Mouse (Mus musculus): ENCODE results near the gene Slc4a1. TPM values are rescaled to one million over a fixed set of nuclear protein-coding genes. Genes with fewer than 3 reads are reported as not detected.
"Not testable (repeated sequence)": the region's sequence is repeated elsewhere in the genome, so short reads cannot be mapped to it uniquely, and the experiment has no call there.

Slc4a1 gene
- 0.33 and 1.1 TPM in 2 replicates for total RNA-seq (2014; rRNA removed)
- polyA plus RNA-seq (2015; fragmentation: Nextera tagmentation; extraction: Ambion mirVana) = 0.27 and 0.42 TPM in 2 replicates

DNA sequence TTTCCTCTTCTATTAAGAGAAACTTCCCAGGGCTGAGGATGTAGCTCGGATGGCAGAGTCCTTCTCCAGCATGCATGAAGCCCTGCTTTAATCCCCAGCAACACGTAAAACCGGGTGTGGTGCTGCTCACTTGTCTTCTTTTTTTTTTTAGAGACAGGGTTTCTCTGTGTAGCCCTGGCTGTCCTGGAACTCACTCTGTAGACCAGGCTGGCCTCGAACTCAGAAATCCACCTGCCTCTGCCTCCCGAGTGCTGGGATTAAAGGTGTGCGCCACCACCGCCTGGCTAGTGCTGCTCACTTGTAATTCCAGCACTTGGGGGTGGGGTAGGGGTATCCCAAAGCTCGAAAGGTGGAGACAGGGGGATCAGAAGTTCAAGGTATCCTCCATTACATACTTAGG is at the start of gene Slc4a1:
Gene Slc4a1 (minus strand): TSS at position 101 of the 400 bp plus-strand sequence.
- not testable (repeated sequence) for H3K9me3 ChIP-seq (ENCODE audit: low read length); H3K4me3 ChIP-seq (ENCODE audit: low read depth, low read length); H3K27ac ChIP-seq (ENCODE audit: low read depth, low read length); DNase-seq (ENCODE audit: low spot score); H3K36me3 ChIP-seq (ENCODE audit: insufficient read depth, low read length); ATAC-seq (ENCODE audit: low FRiP score); H3K9ac ChIP-seq (replicated peaks; ENCODE audit: low read length, poor library complexity, severe bottlenecking); H3K27me3 ChIP-seq (ENCODE audit: insufficient read depth, low read length); H3K4me2 ChIP-seq (ENCODE audit: low read depth, low read length, poor library complexity, severe bottlenecking); H3K4me1 ChIP-seq (ENCODE audit: insufficient read depth, low read length)
- WGBS = 84% methylated on average over 7 of the region's 8 CpGs

DNA sequence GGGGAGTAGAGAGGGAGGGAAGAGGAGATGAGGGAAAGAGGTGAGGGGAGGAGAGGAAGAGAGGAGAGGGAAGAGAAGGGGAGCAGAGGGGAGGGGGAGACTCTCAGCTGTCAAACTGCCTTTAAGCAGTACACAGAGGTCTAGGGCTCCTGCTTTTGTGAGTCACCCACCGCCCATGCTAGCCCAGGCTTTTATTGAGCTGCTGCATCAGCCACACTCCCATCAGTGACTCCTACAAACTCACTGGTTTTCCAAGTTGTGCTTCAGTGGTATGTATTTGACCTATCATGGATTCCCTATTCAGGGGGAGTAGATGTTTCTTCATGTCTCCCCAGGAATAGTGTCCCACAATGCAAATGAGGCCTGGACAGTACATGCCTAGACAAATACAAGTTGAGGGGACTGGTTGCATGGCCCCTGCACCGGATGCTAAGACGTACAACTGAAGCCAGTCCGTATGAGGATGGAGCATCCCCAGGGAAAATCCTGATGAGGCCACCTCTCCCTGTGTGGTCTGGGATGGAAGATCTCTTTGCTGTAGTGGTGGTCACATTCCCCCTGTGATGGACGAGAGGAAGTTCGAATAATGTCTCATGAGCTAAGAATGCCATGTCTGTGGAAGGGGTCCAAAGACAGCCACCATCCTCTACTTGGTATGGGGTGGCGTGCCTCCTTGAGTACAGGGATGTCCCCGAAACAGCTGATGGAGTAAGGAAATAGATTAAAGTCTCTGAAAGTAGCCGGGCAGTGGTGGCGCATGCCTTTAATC is 49.2 kb upstream of the Slc4a1 start:
- no peak for TF ChIP-seq CTCF (IDR thresholded peaks at IDR 0.05)
- no peak for DNase-seq (ENCODE audit: low spot score)
- Histone ChIP-seq H3K27ac (ENCODE audit: low read depth, low read length) (no peak overlapping the region), H3K36me3 (ENCODE audit: insufficient read depth, low read length) (no peaks in the 10 kb centered on the region), H3K9me3 (ENCODE audit: low read length) (no peaks in the 10 kb centered on the region), H3K4me2 (ENCODE audit: low read depth, low read length, poor library complexity, severe bottlenecking) (no peak overlapping the region), H3K27me3 (ENCODE audit: insufficient read depth, low read length) (no peaks in the 10 kb centered on the region), H3K4me1 (ENCODE audit: insufficient read depth, low read length) (no peaks in the 10 kb centered on the region), H3K9ac (replicated peaks; ENCODE audit: low read length, poor library complexity, severe bottlenecking) (no peak overlapping the region), H3K4me3 (ENCODE audit: low read depth, low read length) (no peak overlapping the region)
- ATAC-seq (ENCODE audit: low FRiP score) = no peak
- WGBS = 75% methylated on average over 10 of the region's 10 CpGs

DNA sequence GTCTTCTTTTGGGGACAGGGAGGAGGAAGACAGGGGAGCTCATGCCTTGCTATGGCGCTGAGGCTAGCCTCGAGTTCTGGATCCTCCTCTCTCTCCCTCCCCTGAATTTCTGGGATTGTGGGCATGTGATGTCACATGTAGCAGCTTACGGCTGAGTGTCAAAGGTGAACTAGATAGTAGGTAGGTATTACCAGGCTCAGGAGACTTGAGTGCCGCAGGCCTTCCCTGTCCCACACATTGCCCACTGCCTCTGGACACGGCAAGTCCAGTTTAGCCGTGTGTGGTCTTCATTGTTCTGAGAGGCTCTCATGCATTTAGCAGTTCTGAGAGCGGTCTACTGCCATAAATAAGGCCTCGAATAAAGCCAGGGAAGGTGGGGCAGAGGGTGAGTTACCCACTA is 47.1 kb upstream of the Slc4a1 start:
- DNase-seq (ENCODE audit: low spot score) = no peak
- 69% methylated on average over 8 of the region's 8 CpGs for WGBS
- Histone ChIP-seq H3K4me3 (ENCODE audit: low read depth, low read length) (no peak overlapping the region), H3K36me3 (ENCODE audit: insufficient read depth, low read length) (no peaks in the 10 kb centered on the region), H3K9me3 (ENCODE audit: low read length) (no peaks in the 10 kb centered on the region), H3K4me1 (ENCODE audit: insufficient read depth, low read length) (no peaks in the 10 kb centered on the region), H3K4me2 (ENCODE audit: low read depth, low read length, poor library complexity, severe bottlenecking) (no peak overlapping the region), H3K27ac (ENCODE audit: low read depth, low read length) (no peak overlapping the region), H3K27me3 (ENCODE audit: insufficient read depth, low read length) (no peaks in the 10 kb centered on the region), H3K9ac (replicated peaks; ENCODE audit: low read length, poor library complexity, severe bottlenecking) (no peak overlapping the region)
- ATAC-seq (ENCODE audit: low FRiP score) = no peak
- TF ChIP-seq CTCF (IDR thresholded peaks at IDR 0.05) = no peak

DNA sequence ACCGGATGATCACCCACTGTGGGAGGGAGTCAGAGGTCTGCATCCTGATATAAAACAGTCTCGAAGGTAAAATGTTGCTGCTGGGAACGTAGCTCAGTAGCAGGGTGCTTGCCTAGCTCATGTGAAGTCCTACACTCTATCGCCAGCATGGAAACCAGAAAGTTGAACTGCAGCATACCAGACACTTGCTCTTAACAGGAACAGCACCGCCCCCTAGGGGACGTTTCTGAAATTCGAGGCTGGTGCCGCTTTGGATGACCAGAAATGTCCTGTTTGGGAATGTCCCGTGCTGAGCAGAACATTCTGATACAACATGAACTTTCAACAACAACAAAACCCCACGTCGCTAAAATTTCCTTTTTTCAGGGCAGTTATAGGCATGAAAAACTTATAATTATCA is 45.7 kb upstream of the Slc4a1 start:
- WGBS = 8% methylated on average over 11 of the region's 11 CpGs
- Histone ChIP-seq H3K4me2 (ENCODE audit: low read depth, low read length, poor library complexity, severe bottlenecking) (no peak overlapping the region), H3K9me3 (ENCODE audit: low read length) (no peaks in the 10 kb centered on the region), H3K27ac (ENCODE audit: low read depth, low read length) (no peak overlapping the region), H3K27me3 (ENCODE audit: insufficient read depth, low read length) (no peaks in the 10 kb centered on the region), H3K4me1 (ENCODE audit: insufficient read depth, low read length) (no peaks in the 10 kb centered on the region), H3K9ac (replicated peaks; ENCODE audit: low read length, poor library complexity, severe bottlenecking) (no peak overlapping the region), H3K36me3 (ENCODE audit: insufficient read depth, low read length) (no peaks in the 10 kb centered on the region), H3K4me3 (ENCODE audit: low read depth, low read length) (no peak overlapping the region)
- ATAC-seq (ENCODE audit: low FRiP score) (no peak), DNase-seq (ENCODE audit: low spot score) (peak; percentile 95)
- peak; percentile 93 for TF ChIP-seq CTCF (IDR thresholded peaks at IDR 0.05)

GRCm38 (mm10) chr11:102411061-102411460 is 45.1 kb upstream of the Slc4a1 start:
- ATAC-seq (ENCODE audit: low FRiP score) = no peak
- no peak for TF ChIP-seq CTCF (IDR thresholded peaks at IDR 0.05)
- no peaks in the 10 kb centered on the region for H3K9me3 ChIP-seq (ENCODE audit: low read length)
- no peak overlapping the region for H3K4me3 ChIP-seq (ENCODE audit: low read depth, low read length)
- 78% methylated on average over 3 of the region's 3 CpGs for WGBS
- no peak overlapping the region for H3K27ac ChIP-seq (ENCODE audit: low read depth, low read length)
- H3K36me3 ChIP-seq (ENCODE audit: insufficient read depth, low read length) = no peaks in the 10 kb centered on the region
- DNase-seq (ENCODE audit: low spot score) = no peak
- no peaks in the 10 kb centered on the region for H3K27me3 ChIP-seq (ENCODE audit: insufficient read depth, low read length)
- H3K4me2 ChIP-seq (ENCODE audit: low read depth, low read length, poor library complexity, severe bottlenecking) = no peak overlapping the region
- peaks cover 5% of the 10 kb centered on the region; the same call in 1 of the 2 replicates for H3K4me1 ChIP-seq (ENCODE audit: insufficient read depth, low read length)
- H3K9ac ChIP-seq (replicated peaks; ENCODE audit: low read length, poor library complexity, severe bottlenecking) = no peak overlapping the region

DNA sequence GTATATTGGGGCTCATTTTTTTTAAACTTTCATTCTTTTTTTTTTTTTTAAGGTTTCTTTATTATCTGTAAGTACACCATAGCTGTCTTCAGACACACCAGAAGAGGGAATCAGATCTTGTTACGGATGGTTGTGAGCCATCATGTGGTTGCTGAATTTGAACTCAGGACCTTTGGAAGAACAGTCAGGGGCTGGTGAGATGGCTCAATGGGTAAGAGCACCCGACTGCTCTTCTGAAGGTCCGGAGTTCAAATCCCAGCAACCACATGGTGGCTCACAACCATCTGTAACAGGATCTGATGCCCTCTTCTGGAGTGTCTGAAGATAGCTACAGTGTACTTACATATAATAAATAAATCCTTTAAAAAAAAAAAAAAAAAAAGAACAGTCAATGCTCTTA is 44.3 kb upstream of the Slc4a1 start:
- ATAC-seq (ENCODE audit: low FRiP score); H3K4me3 ChIP-seq (ENCODE audit: low read depth, low read length); H3K36me3 ChIP-seq (ENCODE audit: insufficient read depth, low read length); H3K27ac ChIP-seq (ENCODE audit: low read depth, low read length); H3K9me3 ChIP-seq (ENCODE audit: low read length); DNase-seq (ENCODE audit: low spot score); H3K27me3 ChIP-seq (ENCODE audit: insufficient read depth, low read length); H3K4me2 ChIP-seq (ENCODE audit: low read depth, low read length, poor library complexity, severe bottlenecking); H3K4me1 ChIP-seq (ENCODE audit: insufficient read depth, low read length); H3K9ac ChIP-seq (replicated peaks; ENCODE audit: low read length, poor library complexity, severe bottlenecking): not testable (repeated sequence)
- 86% methylated on average over 3 of the region's 3 CpGs for WGBS
